Mouse (Mus musculus) brain, adult 2 months (tissue): ENCODE results near the gene Uhrf2.
"Not testable (repeated sequence)": the region's sequence is repeated elsewhere in the genome, so short reads cannot be mapped to it uniquely, and the experiment has no call there.

ENCODE experiments used
- DNase-seq: peaks from one replicate; pipeline ENCODE4 v3.0.0; 2011; ENCODE audit warnings: low read depth, low spot score

Uhrf2 gene

DNA sequence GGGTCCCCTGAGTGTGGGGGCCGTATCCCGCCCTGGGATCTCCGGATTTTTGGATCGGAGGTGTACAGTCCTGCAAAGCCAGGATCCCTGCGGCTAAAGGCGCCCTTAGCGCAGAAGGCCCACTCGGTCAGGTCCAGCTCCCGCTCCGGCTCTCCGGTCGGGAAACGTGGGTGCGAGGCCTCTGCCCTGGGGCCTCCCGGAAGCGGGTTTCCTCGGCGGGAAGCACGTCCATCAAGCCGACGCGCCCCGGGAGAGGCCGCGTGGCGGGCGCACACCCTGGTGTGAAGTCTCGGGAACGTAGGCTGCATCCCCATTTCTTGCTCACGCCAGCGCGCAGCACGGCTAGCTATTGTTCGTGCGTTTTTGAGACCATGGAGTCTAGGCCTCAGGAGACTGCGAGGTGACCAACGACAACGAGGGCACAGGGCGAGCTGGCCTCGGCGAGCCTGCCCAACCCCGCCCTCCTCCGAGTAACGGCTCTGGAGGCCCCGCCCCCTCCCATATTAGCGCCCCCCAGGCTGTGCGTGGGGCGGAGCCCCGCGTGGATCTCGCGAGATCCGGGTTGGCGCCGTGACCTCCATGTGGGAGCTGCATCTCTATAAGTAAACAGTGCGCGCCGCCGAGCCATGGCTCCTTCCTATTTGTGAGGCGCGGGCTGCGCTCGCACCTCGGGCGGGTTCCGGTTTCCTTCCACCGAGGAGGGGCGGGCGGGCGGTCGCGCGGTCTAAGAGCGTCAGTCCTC lies at the start of gene Uhrf2:
Gene Uhrf2 (plus strand): TSS at position 620 of the 742 bp plus-strand sequence.
- DNase-seq, result peak; percentile 97

DNA sequence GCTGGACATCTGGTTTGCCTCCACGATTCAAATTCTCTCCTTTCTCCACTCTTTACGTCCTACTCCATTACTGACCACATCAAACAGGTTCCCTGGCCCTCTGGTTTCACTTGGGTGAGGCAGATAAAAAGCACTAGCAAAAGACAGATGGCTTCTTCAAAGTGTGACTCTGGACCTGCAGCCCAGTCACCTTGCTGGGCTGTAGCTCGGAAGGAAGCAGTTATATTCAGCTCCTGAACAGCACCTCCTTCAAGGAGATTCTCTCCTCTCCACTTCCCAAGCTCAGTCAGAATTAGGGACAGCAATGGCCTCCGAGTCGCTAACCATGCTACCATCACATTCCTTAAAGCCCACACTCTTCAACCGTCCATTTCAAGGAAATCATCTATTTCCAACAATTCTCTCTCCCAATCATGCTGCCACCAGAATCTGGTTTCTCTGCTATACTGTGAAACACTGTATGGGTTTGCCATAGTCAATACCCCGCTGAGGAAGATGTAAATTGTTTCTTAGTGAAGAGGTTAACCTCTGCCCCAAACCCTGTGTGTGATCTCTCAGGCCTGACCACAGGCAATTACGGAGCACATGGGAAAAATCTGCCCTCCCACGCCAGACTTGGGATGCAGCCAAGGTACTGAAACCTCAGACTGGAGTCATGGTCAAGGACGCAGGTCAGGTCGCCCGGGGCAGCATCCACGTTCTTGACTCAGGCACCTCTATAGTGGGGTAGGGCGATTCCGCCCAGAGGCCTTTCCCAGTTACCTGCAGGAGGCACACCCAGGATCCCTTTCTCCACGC lies 45.9 kb upstream of the Uhrf2 start:
- no peak for DNase-seq

GRCm38 (mm10) chr19:29986464-29987091 lies 43.7 kb upstream of the Uhrf2 start:
- peak; percentile 59 for DNase-seq

DNA sequence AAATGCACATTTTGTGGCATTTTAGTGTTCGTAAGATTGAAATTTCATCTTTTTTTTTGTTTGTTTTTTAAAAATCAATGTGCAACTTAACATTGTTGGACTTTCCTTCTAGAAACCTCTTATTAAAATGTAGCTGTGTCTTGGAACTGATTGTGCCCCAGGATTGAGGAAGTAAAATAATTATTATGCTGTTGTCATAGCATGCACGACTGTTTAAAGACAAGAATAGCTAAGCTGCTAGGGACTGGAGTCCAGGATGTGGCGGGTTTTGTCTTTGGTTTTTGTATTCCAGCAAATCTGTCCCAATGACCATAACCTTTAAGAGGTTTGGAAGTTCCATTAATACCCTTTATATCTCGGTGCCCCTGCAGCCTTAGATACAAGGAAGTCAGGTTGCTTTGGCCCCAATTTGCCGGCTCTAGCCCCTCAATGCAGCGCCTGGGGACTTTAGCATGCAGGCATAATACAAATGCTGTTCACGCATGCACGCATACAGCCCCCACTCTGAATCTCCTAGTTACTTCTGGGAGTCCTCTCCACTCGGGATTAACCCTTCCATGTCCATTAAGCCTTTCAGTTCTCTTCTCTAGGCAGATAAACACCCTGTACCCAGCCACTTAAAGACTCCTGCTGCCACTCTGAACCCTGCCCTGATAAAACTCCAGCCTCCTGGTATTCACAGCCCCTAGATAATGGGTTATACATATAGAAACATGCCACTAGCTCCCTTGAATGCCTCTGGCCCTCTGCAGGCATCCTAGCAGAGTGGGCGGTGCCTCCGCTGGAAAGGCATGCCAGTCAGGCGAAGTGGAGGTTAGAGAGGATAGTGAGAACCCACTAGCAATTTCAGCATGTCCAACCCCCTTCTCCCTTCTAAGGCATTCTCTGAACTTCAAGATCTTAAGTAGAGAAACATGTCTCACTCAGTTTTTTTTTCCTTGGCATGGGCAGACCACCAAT lies 29.6 kb upstream of the Uhrf2 start:
- no peak for DNase-seq

- no peak for DNase-seq
Measured at GRCm38 (mm10) chr19:30001550-30001949, 28.8 kb upstream of the Uhrf2 start.

DNA sequence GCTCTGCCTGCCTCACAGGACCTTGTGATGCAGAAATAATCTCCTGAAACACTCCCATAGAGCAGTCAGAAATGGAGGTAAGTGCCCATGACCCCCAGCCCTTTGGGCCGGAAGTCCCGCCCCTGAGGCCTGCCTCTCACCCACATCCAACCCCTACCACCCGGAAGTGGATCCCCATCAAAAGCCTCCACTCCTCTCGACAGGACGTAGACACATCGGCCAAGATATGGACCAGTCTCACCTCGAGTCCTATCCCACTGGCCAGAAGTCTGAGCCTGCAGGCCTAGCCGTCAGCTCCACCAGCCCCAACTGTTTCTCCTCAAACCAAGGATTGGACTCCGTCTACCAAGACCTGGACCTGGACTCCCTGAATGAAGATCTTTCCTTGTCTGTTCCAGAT lies 26.7 kb upstream of the Uhrf2 start, which contains the start of gene Trpd52l3:
Gene Trpd52l3 (plus strand): TSS at position 170 of the 400 bp plus-strand sequence.
- no peak for DNase-seq

DNA sequence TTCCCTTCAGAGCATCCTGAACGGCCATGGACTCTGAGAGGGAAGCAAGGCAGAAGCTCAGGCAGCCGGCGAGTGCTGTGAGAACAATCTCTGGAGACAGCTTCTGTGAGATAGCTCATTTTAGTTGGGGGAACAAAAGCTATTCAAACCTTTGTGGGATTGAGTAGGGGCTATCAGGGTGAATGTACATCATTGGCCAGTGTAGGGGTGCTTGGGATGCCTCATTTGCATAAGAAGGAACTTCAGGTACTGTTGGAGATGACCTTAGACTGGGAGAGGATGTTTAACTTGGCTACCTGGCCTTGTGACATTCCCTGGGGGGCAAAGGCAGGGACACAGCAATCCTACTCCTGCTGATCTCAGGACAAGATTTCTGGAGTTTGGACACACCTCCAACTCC lies 23.9 kb upstream of the Uhrf2 start:
- no peak for DNase-seq

DNA sequence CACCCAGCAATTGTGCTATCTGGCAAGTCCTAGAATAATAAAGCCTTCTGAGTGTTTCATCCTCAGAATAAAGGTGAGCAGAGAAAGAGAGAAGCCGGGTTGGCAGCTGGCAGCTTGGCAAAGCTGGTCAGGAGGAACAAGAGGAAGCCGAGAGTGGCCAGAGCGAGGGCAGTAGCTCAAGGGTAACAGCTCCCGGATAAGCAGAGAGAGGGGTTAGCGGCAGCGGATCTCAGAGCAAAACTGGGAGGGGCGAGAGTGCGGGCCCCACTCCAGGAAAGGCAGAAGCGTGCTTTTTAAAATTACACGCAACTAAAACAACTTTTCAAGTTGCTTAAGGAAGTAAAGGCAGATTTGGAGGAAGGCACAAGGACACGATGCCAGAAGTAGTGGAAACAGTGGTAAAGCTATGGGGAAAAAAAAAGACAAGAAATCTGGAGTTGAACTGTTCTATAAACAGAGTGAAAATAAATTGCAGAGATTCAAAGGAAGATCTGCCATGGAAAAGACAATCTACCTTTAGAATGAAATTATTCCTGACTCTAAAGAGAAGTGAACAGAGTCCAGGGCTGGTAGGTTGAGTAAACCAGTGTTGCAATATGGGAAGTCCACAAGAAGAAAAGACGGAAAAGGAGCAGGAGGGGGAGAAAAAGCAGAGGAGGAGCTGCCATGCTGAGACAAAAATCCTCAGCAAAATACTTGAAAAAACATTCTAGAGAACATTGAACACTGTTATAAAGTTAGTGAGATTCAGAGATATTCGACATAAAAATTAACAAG lies 19.6 kb upstream of the Uhrf2 start:
- no peak for DNase-seq

- DNase-seq, result no peak
Measured at GRCm38 (mm10) chr19:30014331-30014730, 16.0 kb upstream of the Uhrf2 start.

DNA sequence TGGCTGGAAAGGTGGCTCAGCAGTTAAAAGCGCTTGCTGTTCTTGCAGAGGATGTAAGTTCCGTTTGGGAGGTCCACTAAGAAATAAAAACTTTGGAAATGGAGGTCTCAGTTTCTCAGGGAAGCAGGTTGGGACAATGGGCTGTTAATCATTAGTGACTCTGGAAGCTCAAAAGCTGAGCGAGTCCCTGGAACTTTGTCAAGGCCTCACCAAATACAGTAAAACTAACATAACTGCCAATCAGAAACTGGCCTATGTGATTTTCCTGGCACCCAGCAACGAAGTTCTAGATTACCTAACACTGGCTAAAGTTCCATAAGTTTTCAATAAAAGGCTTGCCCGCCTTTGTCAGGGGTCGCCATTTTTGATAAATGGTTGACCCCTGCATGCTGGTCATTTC lies 14.2 kb upstream of the Uhrf2 start:
- no peak for DNase-seq

- not testable (repeated sequence) for DNase-seq
Measured at GRCm38 (mm10) chr19:30023419-30023818, 6.9 kb upstream of the Uhrf2 start.

- no peak for DNase-seq
Measured at GRCm38 (mm10) chr19:30029002-30029710, 1.2 kb upstream of the Uhrf2 start.

DNA sequence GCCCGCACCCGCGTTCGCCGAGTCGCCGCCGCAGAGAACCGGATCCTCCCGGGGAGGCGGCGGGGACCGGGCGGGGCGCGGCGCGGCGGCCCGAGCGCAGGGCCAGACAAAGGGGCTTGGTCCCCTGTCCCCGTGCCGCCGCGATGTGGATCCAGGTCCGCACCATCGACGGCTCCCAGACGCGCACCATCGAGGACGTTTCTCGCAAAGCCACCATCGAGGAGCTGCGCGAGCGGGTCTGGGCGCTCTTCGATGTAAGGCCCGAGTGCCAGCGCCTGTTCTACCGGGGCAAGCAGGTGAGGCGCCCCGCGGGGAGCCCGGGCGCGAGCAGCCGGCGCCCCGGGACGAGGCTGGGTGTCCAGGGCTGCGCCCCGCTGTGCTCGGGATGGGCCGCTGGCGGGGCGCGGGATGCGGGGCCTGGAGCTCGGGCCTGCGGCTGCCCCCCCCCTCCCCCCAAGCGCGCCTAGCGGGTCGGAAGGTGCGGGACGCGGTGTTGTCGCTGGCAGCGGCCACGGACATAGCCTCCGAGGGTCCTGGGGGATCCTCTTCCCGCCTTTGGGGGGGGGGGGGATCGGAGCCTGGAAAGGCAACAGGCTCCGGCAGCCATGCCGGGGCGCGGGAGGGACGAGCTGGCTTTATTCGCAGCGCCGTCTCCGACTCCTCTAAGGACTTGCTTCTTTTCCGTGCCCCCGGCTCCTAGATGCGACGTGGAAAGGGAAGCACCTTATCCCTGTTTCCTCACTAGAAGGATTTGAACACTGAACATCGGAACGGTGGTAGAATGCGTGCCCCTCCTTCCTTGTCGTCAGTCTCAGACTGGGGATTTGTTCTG lies 539 bp downstream of the Uhrf2 start:
- peak; percentile 35 for DNase-seq

GRCm38 (mm10) chr19:30031468-30031931 lies 1.2 kb downstream of the Uhrf2 start:
- DNase-seq, result peak; percentile 18

- DNase-seq, result no peak
Measured at GRCm38 (mm10) chr19:30032206-30032605, 1.9 kb downstream of the Uhrf2 start.

- DNase-seq, result no peak
Measured at GRCm38 (mm10) chr19:30035361-30035760, 5.0 kb downstream of the Uhrf2 start.

DNA sequence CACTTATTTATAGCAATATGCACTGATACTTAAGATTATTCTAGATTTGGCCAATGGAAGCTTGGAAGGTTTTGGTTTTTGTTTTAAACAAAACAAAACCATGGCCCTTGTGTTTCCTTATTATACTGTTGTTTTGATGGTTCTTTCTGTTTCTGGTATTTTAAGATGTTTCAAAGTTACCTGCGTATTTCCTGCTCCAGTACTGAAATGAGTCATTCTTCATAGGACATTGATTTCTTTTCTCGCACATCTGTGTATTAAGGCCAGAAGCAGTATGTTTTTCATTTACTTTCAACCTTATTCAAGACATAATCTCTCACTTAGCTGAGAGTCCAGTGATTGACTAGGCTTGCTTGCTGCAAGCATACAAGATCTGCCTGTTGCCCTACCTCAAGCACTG lies 13.4 kb downstream of the Uhrf2 start:
- DNase-seq, result no peak

DNA sequence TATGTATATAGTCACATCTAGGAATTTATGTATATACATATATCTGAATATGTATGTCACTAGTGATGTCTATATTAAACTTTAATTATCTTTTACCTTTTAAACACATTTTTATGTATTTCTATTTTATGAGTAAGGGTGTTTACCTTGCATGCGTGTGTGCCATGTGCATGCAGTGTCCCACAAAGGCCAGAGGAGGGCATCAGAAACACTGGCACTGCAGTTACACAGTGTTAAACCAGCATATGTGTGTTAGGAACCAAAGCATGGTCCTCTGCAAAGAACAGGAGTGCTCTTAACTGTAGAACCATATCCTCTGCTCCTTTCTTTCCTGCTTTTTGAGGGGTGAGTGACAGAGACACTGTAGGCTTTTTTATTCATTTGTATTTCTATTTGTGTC lies 14.3 kb downstream of the Uhrf2 start:
- no peak for DNase-seq

DNA sequence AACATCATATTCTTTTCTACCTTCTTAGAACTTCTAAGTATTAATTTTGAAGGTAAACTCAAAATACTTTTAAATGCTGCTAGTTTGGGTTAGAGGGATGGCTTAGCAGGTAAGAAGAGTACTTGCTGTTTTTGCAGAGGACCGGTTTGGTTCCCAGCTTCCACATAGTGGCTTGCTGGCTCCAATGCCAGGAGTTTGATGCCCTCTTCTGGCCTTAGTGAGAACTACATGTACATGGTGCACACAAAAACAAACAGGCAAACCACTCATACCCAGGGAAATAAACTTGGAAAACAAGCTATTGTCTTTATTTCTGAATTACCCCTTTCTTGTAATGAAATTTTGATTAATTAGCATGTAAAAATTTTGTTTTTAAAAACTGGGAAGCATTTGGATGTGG lies 15.5 kb downstream of the Uhrf2 start:
- peak; percentile 20 for DNase-seq
